8 mouse cellular contexts compared by ENCODE assay signal in genomic region chr10:84631182-84631581, GRCm38 (mm10). TPM values are rescaled to one million over a fixed set of nuclear protein-coding genes. Genes with fewer than 3 reads are reported as not detected.
DNase-seq lines count a peak whose midpoint lies in the region; ATAC-seq and TF ChIP-seq lines count a peak whose summit lies in the region.
"Had no signal": no experiment of that assay in that cellular context is flagged by ENCODE, and none has a peak within 500 bp of the region (broad histone marks: within the 10 kb centered on the region; RNA-seq: fewer than 3 reads in every experiment).

No protein-coding gene starts in this region.

- CTCF ChIA-PET in Patski (lab: Charles Lee) = interaction anchor here (1.5 to 2.3 kb wide), 4 partner anchors 10 to 119 kb away, joined by 3 to 12 read pairs (median 6); no protein-coding TSS in a partner anchor

- peaks cover 36% of the 10 kb centered on the region for H3K36me3 ChIP-seq in intestine, postnatal 0 days (ENCODE audit: control insufficient read depth, insufficient read depth)
- H3K36me3 ChIP-seq in intestine, embryonic 15.5 days = peaks cover 10% of the 10 kb centered on the region
- no peaks in the 10 kb centered on the region for H3K36me3 ChIP-seq in limb, embryonic 11.5 days (ENCODE audit: control insufficient read depth, insufficient read depth, low read length)

- no peaks in the 10 kb centered on the region for H3K4me1 ChIP-seq in intestine, postnatal 0 days (replicated peaks; ENCODE audit: control insufficient read depth, insufficient read depth, low read length)
- no peaks in the 10 kb centered on the region for H3K4me1 ChIP-seq in intestine, embryonic 15.5 days (replicated peaks)
- no peaks in the 10 kb centered on the region for H3K4me1 ChIP-seq in limb, embryonic 11.5 days (ENCODE audit: control insufficient read depth, insufficient read depth, low read length)

- ATAC-seq in intestine, postnatal 0 days = no peak
- ATAC-seq in intestine, embryonic 15.5 days = no peak
- no peak for ATAC-seq in Patski
- no peak for ATAC-seq in limb, embryonic 11.5 days (ENCODE audit: insufficient number of reproducible peaks, low FRiP score, low TSS enrichment, low read depth)

- no peaks in the 10 kb centered on the region for H3K9me3 ChIP-seq in intestine, postnatal 0 days (ENCODE audit: control insufficient read depth)
- no peaks in the 10 kb centered on the region for H3K9me3 ChIP-seq in intestine, embryonic 15.5 days
- no peaks in the 10 kb centered on the region for H3K9me3 ChIP-seq in limb, embryonic 11.5 days (ENCODE audit: control insufficient read depth, low read length)
- H3K9me3 ChIP-seq: megakaryocyte, embryonic 14.5 days had no signal

- TF ChIP-seq CTCF in intestine, postnatal 0 days (IDR thresholded peaks at IDR 0.05; ENCODE audit: low read depth) = peak; percentile 64
- TF ChIP-seq CTCF in Patski (IDR thresholded peaks at IDR 0.05) = peak; percentile 65

- H3K4me2 ChIP-seq in intestine, postnatal 0 days (replicated peaks; ENCODE audit: low read depth) = no peak overlapping the region
- H3K4me2 ChIP-seq in intestine, embryonic 15.5 days (replicated peaks) = no peak overlapping the region
- no peak overlapping the region for H3K4me2 ChIP-seq in limb, embryonic 11.5 days (ENCODE audit: low read depth, severe bottlenecking)

- no peaks in the 10 kb centered on the region for H3K27me3 ChIP-seq in intestine, postnatal 0 days (replicated peaks; ENCODE audit: control insufficient read depth, insufficient read depth, low read length)
- H3K27me3 ChIP-seq in intestine, embryonic 15.5 days (replicated peaks) = no peaks in the 10 kb centered on the region
- H3K27me3 ChIP-seq in Patski = no peaks in the 10 kb centered on the region
- no peaks in the 10 kb centered on the region for H3K27me3 ChIP-seq in limb, embryonic 11.5 days (ENCODE audit: control insufficient read depth, insufficient read depth, low read length)
- H3K27me3 ChIP-seq: megakaryocyte, embryonic 14.5 days had no signal

- POLR2A ChIA-PET in Patski (lab: Charles Lee) = interaction anchor here (0.6 to 0.7 kb wide), 2 partner anchors 16 to 117 kb away, joined by 3 to 6 read pairs; no protein-coding TSS in a partner anchor

- no peak overlapping the region for H3K27ac ChIP-seq in intestine, postnatal 0 days (ENCODE audit: low read depth, low read length)
- no peak overlapping the region for H3K27ac ChIP-seq in intestine, embryonic 15.5 days
- no peak overlapping the region for H3K27ac ChIP-seq in limb, embryonic 11.5 days (replicated peaks; ENCODE audit: low read depth, low read length)

- in situ Hi-C loops in Patski (cut with MboI; ENCODE audit: low pct_unique_long_range_greater_than_20kb) = loop anchor here (5.0 kb wide), 1 partner anchor 114 kb away; no protein-coding TSS in a partner anchor

- no peak overlapping the region for H3K9ac ChIP-seq in intestine, postnatal 0 days (ENCODE audit: low read depth, low read length)
- H3K9ac ChIP-seq in intestine, embryonic 15.5 days = no peak overlapping the region
- H3K9ac ChIP-seq in limb, embryonic 11.5 days (ENCODE audit: low read length) = no peak overlapping the region

- 65% methylated on average over 5 of the region's 5 CpGs for WGBS in intestine, postnatal 0 days
- 68% methylated on average over 5 of the region's 5 CpGs for WGBS in intestine, embryonic 15.5 days
- whole genome bisulfite sequencing in limb, embryonic 11.5 days = 65% methylated on average over 5 of the region's 5 CpGs

- no peak overlapping the region for H3K4me3 ChIP-seq in intestine, postnatal 0 days (ENCODE audit: low read depth, low read length)
- H3K4me3 ChIP-seq in intestine, embryonic 15.5 days (replicated peaks) = no peak overlapping the region
- no peak overlapping the region for H3K4me3 ChIP-seq in limb, embryonic 11.5 days (ENCODE audit: low read depth, low read length)
- H3K4me3 ChIP-seq: megakaryocyte, embryonic 14.5 days had no signal

- peak; percentile 37 to 43 for DNase-seq in CD8-positive naive resting alpha-beta T cell, adult 2 months (ENCODE audit: low read depth in 2 of 2, low spot score in 2 of 2)
- DNase-seq in Patski (ENCODE audit: low read depth, low spot score) = no peak
- DNase-seq in limb, embryonic 11.5 days (ENCODE audit: low spot score) = peak; percentile 63
- DNase-seq in testis, postnatal 10 days (ENCODE audit: low spot score) = peak; percentile 53
- no peak for DNase-seq in right cerebral cortex, postnatal 25 days

RNA-seq across cellular contexts. Expression of gene Polr3b, which starts 9.1 kb away (rescaled TPM):
- 3.3 and 4.2 TPM in 2 replicates for polyA plus RNA-seq in intestine, postnatal 0 days (2015; fragmentation: Nextera tagmentation; extraction: Ambion mirVana)
- polyA plus RNA-seq in intestine, embryonic 15.5 days (2015; fragmentation: Nextera tagmentation; extraction: Ambion mirVana) = 11.3 and 11.6 TPM in 2 replicates
- 14.3 TPM for polyA plus RNA-seq in Patski (2021)
- 19.8 TPM in 2 replicates for polyA plus RNA-seq in limb, embryonic 11.5 days (2014; fragmentation: Nextera tagmentation; extraction: Ambion mirVana)

RNA-seq across cellular contexts. Expression of gene Tcp11l2, which starts 54.8 kb away (rescaled TPM):
- polyA plus RNA-seq in intestine, postnatal 0 days (2015; fragmentation: Nextera tagmentation; extraction: Ambion mirVana) = 8.2 and 10.0 TPM in 2 replicates
- polyA plus RNA-seq in intestine, embryonic 15.5 days (2015; fragmentation: Nextera tagmentation; extraction: Ambion mirVana) = 10.6 and 11.6 TPM in 2 replicates
- 33.0 TPM for polyA plus RNA-seq in Patski (2021)
- 7.2 and 8.0 TPM in 2 replicates for polyA plus RNA-seq in limb, embryonic 11.5 days (2014; fragmentation: Nextera tagmentation; extraction: Ambion mirVana)

Comparison
In these comparisons a context has a peak if more than half of its experiments do, and no peak if none do; other contexts are left out.
1. DNase-seq: peak in CD8-positive naive resting alpha-beta T cell, adult 2 months (2 of 2), limb, embryonic 11.5 days (single experiment) and testis, postnatal 10 days (single experiment); none in Patski (single experiment) and right cerebral cortex, postnatal 25 days (single experiment).